Mouse (Mus musculus): Measurements from ENCODE around the gene Celf5.
"Not testable (repeated sequence)": the region's sequence is repeated elsewhere in the genome, so short reads cannot be mapped to it uniquely, and the experiment has no call there.

The Celf5 gene

GRCm38 (mm10) chr10:81454106-81454505 lies 28.4 kb downstream of the Celf5 start:
- no peak for ATAC-seq (ENCODE audit: low TSS enrichment)

GRCm38 (mm10) chr10:81452947-81453288 lies 29.6 kb downstream of the Celf5 start:
- ATAC-seq (ENCODE audit: low TSS enrichment): no peak

- ATAC-seq (ENCODE audit: low TSS enrichment): no peak
These were observed 30.1 kb downstream of the Celf5 start for GRCm38 (mm10) chr10:81452237-81452946.

- no peak for ATAC-seq (ENCODE audit: low TSS enrichment)
These were observed 31.2 kb downstream of the Celf5 start for GRCm38 (mm10) chr10:81451365-81451745.

- no peak for ATAC-seq (ENCODE audit: low TSS enrichment)
These were observed 31.7 kb downstream of the Celf5 start for GRCm38 (mm10) chr10:81450641-81451364.

GRCm38 (mm10) chr10:81450140-81450539 lies 32.4 kb downstream of the Celf5 start:
- ATAC-seq (ENCODE audit: low TSS enrichment): peak; percentile 76

- not testable (repeated sequence) for ATAC-seq (ENCODE audit: low TSS enrichment)
These were observed 37.0 kb downstream of the Celf5 start for GRCm38 (mm10) chr10:81445516-81445915.

GRCm38 (mm10) chr10:81441019-81441418 lies 41.5 kb downstream of the Celf5 start:
- ATAC-seq (ENCODE audit: low TSS enrichment): no peak

GRCm38 (mm10) chr10:81435436-81435835 lies 47.1 kb downstream of the Celf5 start:
- ATAC-seq (ENCODE audit: low TSS enrichment): 0 out of 2 replicates have a peak, but pooled peaks have one; percentile 5

- ATAC-seq (ENCODE audit: low TSS enrichment): no peak
These were observed 47.9 kb downstream of the Celf5 start for GRCm38 (mm10) chr10:81434361-81435263.

GRCm38 (mm10) chr10:81433541-81434289 lies 48.8 kb downstream of the Celf5 start:
- ATAC-seq (ENCODE audit: low TSS enrichment): no peak

- ATAC-seq (ENCODE audit: low TSS enrichment): peak; percentile 78
These were observed 49.6 kb downstream of the Celf5 start for GRCm38 (mm10) chr10:81432868-81433262.

GRCm38 (mm10) chr10:81432169-81432867 lies 50.2 kb downstream of the Celf5 start:
- ATAC-seq (ENCODE audit: low TSS enrichment): no peak

- no peak for ATAC-seq (ENCODE audit: low TSS enrichment)
These were observed 50.9 kb downstream of the Celf5 start for GRCm38 (mm10) chr10:81431526-81432168.

GRCm38 (mm10) chr10:81430831-81431525 lies 51.5 kb downstream of the Celf5 start:
- no peak for ATAC-seq (ENCODE audit: low TSS enrichment)

GRCm38 (mm10) chr10:81430141-81430830 lies 52.2 kb downstream of the Celf5 start:
- 0 out of 2 replicates have a peak, but pooled peaks have one; percentile 3 for ATAC-seq (ENCODE audit: low TSS enrichment)

GRCm38 (mm10) chr10:81429605-81430061 lies 52.9 kb downstream of the Celf5 start:
- ATAC-seq (ENCODE audit: low TSS enrichment): no peak

- ATAC-seq (ENCODE audit: low TSS enrichment): no peak
These were observed 53.4 kb downstream of the Celf5 start for GRCm38 (mm10) chr10:81429092-81429491.

GRCm38 (mm10) chr10:81428507-81428870 lies 54.0 kb downstream of the Celf5 start:
- ATAC-seq (ENCODE audit: low TSS enrichment): no peak

All from frontal cortex, adult (tissue).